Mouse (Mus musculus) right cerebral cortex, adult 2 months (tissue): ENCODE data around the gene Gm20835.
"Not testable (repeated sequence)": the region's sequence is repeated elsewhere in the genome, so short reads cannot be mapped to it uniquely, and the experiment has no call there.

Source experiments
- DNase-seq, 2 experiments: peaks; one replicate each; pipeline ENCODE4 v3.0.0; 2021 to 2022; ENCODE audit warnings: low spot score in 2 of 2

The Gm20835 gene

DNA sequence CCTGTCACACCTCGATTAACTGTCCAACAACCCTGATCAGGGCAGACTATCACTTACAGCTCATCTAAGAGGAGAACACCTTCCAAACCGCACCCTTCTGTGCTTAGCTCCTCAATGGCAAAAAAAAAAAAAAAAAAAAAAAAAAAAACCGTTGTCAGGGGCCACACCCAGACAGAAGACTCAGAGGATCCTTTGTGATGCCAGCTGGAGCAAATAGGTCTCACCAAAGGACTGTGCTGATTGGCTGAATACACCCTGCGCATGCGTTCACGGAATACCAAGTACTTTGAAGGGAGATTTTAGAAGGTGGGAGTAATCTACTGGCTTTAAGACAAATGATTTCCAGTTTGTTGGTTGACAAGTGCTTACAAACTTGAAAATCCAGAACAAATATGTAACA is at the start of gene Gm20835:
TSS of gene Gm20835 (minus strand) at position 101 of the 400 bp plus-strand sequence.
- DNase-seq: not testable (repeated sequence)
